Comparison of ENCODE assay signal across 24 mouse cellular contexts in the genomic region with DNA sequence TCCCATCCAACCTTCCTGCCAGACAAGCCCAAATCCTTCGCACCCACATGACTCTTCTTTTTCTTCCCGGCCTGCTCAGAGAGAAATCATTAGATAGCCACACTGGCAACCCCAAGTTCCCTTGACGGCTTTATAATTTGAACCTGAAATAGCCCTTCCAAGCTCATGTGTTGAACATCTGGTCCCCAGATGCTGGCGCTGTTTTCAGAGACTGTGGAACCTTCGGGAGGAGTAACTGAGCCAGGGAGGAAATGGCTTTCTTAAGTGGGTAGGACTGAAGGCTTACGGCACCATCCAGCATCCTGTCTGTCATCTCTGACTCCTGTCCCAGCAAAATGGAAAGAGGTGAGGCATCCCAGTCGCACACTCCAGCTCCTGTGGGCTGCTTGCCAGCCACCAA. TPM values are rescaled to one million over a fixed set of nuclear protein-coding genes. Genes with fewer than 3 reads are reported as not detected.
DNase-seq lines count a peak whose midpoint lies in the region; ATAC-seq lines count a peak whose summit lies in the region.
"Had no signal": no experiment of that assay in that cellular context is flagged by ENCODE, and none has a peak within 500 bp of the region (broad histone marks: within the 10 kb centered on the region; RNA-seq: fewer than 3 reads in every experiment).

No protein-coding gene starts in this region.

- no peaks in the 10 kb centered on the region for H3K27me3 ChIP-seq in hindbrain, embryonic 11.5 days (ENCODE audit: control insufficient read depth, insufficient read depth, low read length)
- 0 out of 2 replicates have a peak, but pooled peaks cover 2% of the 10 kb centered on the region for H3K27me3 ChIP-seq in hindbrain, embryonic 12.5 days
- H3K27me3 ChIP-seq in embryonic facial prominence, embryonic 11.5 days (ENCODE audit: control insufficient read depth, insufficient read depth, low read length): no peaks in the 10 kb centered on the region
- no peaks in the 10 kb centered on the region for H3K27me3 ChIP-seq in limb, embryonic 10.5 days (ENCODE audit: low read depth, poor library complexity, severe bottlenecking)
- no peaks in the 10 kb centered on the region for H3K27me3 ChIP-seq in neural tube, embryonic 11.5 days (ENCODE audit: control insufficient read depth, insufficient read depth, low read length)
- no peaks in the 10 kb centered on the region for H3K27me3 ChIP-seq in heart, embryonic 10.5 days (ENCODE audit: insufficient read depth, poor library complexity, severe bottlenecking)
- no peaks in the 10 kb centered on the region for H3K27me3 ChIP-seq in forebrain, embryonic 16.5 days (replicated peaks; ENCODE audit: control insufficient read depth, insufficient read depth, low read length)
- H3K27me3 ChIP-seq: heart, embryonic 13.5 days; liver, embryonic 15.5 days; midbrain, embryonic 12.5 days had no signal

- ATAC-seq in hindbrain, embryonic 11.5 days (ENCODE audit: low FRiP score): no peak
- ATAC-seq in hindbrain, embryonic 12.5 days (ENCODE audit: low FRiP score): no peak
- peak; percentile 45; the same call in 1 of the 2 replicates for ATAC-seq in embryonic facial prominence, embryonic 11.5 days (replicated peaks; ENCODE audit: insufficient number of reproducible peaks, low FRiP score, low TSS enrichment, low read depth)
- no peak for ATAC-seq in neural tube, embryonic 11.5 days (ENCODE audit: insufficient read depth, low FRiP score, low TSS enrichment)
- no peak for ATAC-seq in forebrain, embryonic 16.5 days
- ATAC-seq: forebrain, postnatal 0 days; hindbrain, embryonic 16.5 days had no signal

- H3K4me1 ChIP-seq in hindbrain, embryonic 11.5 days (replicated peaks; ENCODE audit: control insufficient read depth, insufficient read depth, low read length): no peaks in the 10 kb centered on the region
- H3K4me1 ChIP-seq in hindbrain, embryonic 12.5 days: no peaks in the 10 kb centered on the region
- H3K4me1 ChIP-seq in embryonic facial prominence, embryonic 11.5 days (ENCODE audit: control insufficient read depth, insufficient read depth, low read length): peaks cover 3% of the 10 kb centered on the region; the same call in 1 of the 2 replicates
- peaks cover 40% of the 10 kb centered on the region for H3K4me1 ChIP-seq in limb, embryonic 10.5 days
- H3K4me1 ChIP-seq in neural tube, embryonic 11.5 days (ENCODE audit: control insufficient read depth, insufficient read depth, low read length): no peaks in the 10 kb centered on the region
- H3K4me1 ChIP-seq in heart, embryonic 10.5 days: peaks cover 36% of the 10 kb centered on the region
- no peaks in the 10 kb centered on the region for H3K4me1 ChIP-seq in forebrain, embryonic 16.5 days (replicated peaks; ENCODE audit: control insufficient read depth, insufficient read depth, low read length)
- H3K4me1 ChIP-seq: liver, embryonic 15.5 days; midbrain, embryonic 12.5 days had no signal

- H3K36me3 ChIP-seq in hindbrain, embryonic 11.5 days (ENCODE audit: control insufficient read depth, insufficient read depth, low read length): no peaks in the 10 kb centered on the region
- H3K36me3 ChIP-seq in hindbrain, embryonic 12.5 days: no peaks in the 10 kb centered on the region
- H3K36me3 ChIP-seq in embryonic facial prominence, embryonic 11.5 days (replicated peaks; ENCODE audit: control insufficient read depth, insufficient read depth, low read depth, low read length): no peaks in the 10 kb centered on the region
- H3K36me3 ChIP-seq in limb, embryonic 10.5 days: no peaks in the 10 kb centered on the region
- no peaks in the 10 kb centered on the region for H3K36me3 ChIP-seq in neural tube, embryonic 11.5 days (ENCODE audit: control insufficient read depth, insufficient read depth, low read length)
- H3K36me3 ChIP-seq in heart, embryonic 10.5 days: no peaks in the 10 kb centered on the region
- no peaks in the 10 kb centered on the region for H3K36me3 ChIP-seq in forebrain, embryonic 16.5 days (ENCODE audit: control insufficient read depth, insufficient read depth)
- H3K36me3 ChIP-seq: heart, embryonic 13.5 days; liver, embryonic 15.5 days; midbrain, embryonic 12.5 days had no signal

- H3K9me3 ChIP-seq in hindbrain, embryonic 11.5 days (ENCODE audit: control insufficient read depth, low read length): no peaks in the 10 kb centered on the region
- no peaks in the 10 kb centered on the region for H3K9me3 ChIP-seq in hindbrain, embryonic 12.5 days (replicated peaks)
- no peaks in the 10 kb centered on the region for H3K9me3 ChIP-seq in embryonic facial prominence, embryonic 11.5 days (replicated peaks; ENCODE audit: control insufficient read depth, low read length)
- no peaks in the 10 kb centered on the region for H3K9me3 ChIP-seq in limb, embryonic 10.5 days (replicated peaks)
- no peaks in the 10 kb centered on the region for H3K9me3 ChIP-seq in neural tube, embryonic 11.5 days (ENCODE audit: control insufficient read depth, low read length)
- no peaks in the 10 kb centered on the region for H3K9me3 ChIP-seq in heart, embryonic 10.5 days
- H3K9me3 ChIP-seq in forebrain, embryonic 16.5 days (ENCODE audit: control insufficient read depth, low read length): no peaks in the 10 kb centered on the region
- H3K9me3 ChIP-seq: heart, embryonic 13.5 days; liver, embryonic 15.5 days; midbrain, embryonic 12.5 days had no signal

- WGBS in hindbrain, embryonic 11.5 days: 75% methylated on average over 7 of the region's 7 CpGs
- WGBS in hindbrain, embryonic 12.5 days: 58% methylated on average over 7 of the region's 7 CpGs
- WGBS in embryonic facial prominence, embryonic 11.5 days: 42% methylated on average over 7 of the region's 7 CpGs
- WGBS in limb, embryonic 10.5 days: 22% methylated on average over 7 of the region's 7 CpGs
- WGBS in neural tube, embryonic 11.5 days: 54% methylated on average over 7 of the region's 7 CpGs
- WGBS in heart, embryonic 10.5 days: 63% methylated on average over 7 of the region's 7 CpGs
- 75% methylated on average over 7 of the region's 7 CpGs for WGBS in forebrain, embryonic 16.5 days

- H3K4me3 ChIP-seq in hindbrain, embryonic 11.5 days (ENCODE audit: low read depth, low read length): no peak overlapping the region
- H3K4me3 ChIP-seq in hindbrain, embryonic 12.5 days: no peak overlapping the region
- H3K4me3 ChIP-seq in embryonic facial prominence, embryonic 11.5 days (ENCODE audit: low read depth, low read length): no peak overlapping the region
- H3K4me3 ChIP-seq in limb, embryonic 10.5 days: 0 out of 2 replicates have a peak overlapping the region, but pooled peaks have one; percentile 5
- H3K4me3 ChIP-seq in neural tube, embryonic 11.5 days (ENCODE audit: low read depth, low read length): no peak overlapping the region
- H3K4me3 ChIP-seq in heart, embryonic 10.5 days: no peak overlapping the region
- H3K4me3 ChIP-seq in forebrain, embryonic 16.5 days (replicated peaks; ENCODE audit: low read length): no peak overlapping the region
- H3K4me3 ChIP-seq: erythroblast, embryonic 14.5 days; heart, embryonic 13.5 days; liver, embryonic 15.5 days; midbrain, embryonic 12.5 days had no signal

- peak; percentile 52 for DNase-seq in hindbrain, embryonic 11.5 days (ENCODE audit: low spot score)
- peak; percentile 89 for DNase-seq in embryonic facial prominence, embryonic 11.5 days (ENCODE audit: low spot score)
- peak; percentile 88 for DNase-seq in limb, embryonic 10.5 days (ENCODE audit: low spot score)
- DNase-seq in neural tube, embryonic 11.5 days (ENCODE audit: low spot score): peak; percentile 48
- no peak for DNase-seq in heart, embryonic 10.5 days (ENCODE audit: low spot score)
- no peak for DNase-seq in urinary bladder, postnatal 4 days (ENCODE audit: low spot score in 2 of 2)
- DNase-seq: adrenal gland, postnatal 36 days; cerebellum, adult 11-12 months; cerebellum, postnatal 36 days; forebrain, postnatal 0 days; heart, adult 11 months; kidney, adult 11 months; right cerebral cortex, postnatal 25 days had no signal

- no peak overlapping the region for H3K9ac ChIP-seq in hindbrain, embryonic 11.5 days (ENCODE audit: low read depth, low read length)
- no peak overlapping the region for H3K9ac ChIP-seq in hindbrain, embryonic 12.5 days
- no peak overlapping the region for H3K9ac ChIP-seq in embryonic facial prominence, embryonic 11.5 days (replicated peaks; ENCODE audit: low read length)
- no peak overlapping the region for H3K9ac ChIP-seq in neural tube, embryonic 11.5 days (ENCODE audit: low read length)
- H3K9ac ChIP-seq in forebrain, embryonic 16.5 days (replicated peaks; ENCODE audit: low read depth, low read length): no peak overlapping the region
- H3K9ac ChIP-seq: forebrain, postnatal 0 days; heart, embryonic 13.5 days; liver, embryonic 15.5 days; midbrain, embryonic 12.5 days had no signal

- H3K27ac ChIP-seq in hindbrain, embryonic 11.5 days (ENCODE audit: low read depth, low read length): no peak overlapping the region
- no peak overlapping the region; the same call in 1 of the 2 replicates for H3K27ac ChIP-seq in hindbrain, embryonic 12.5 days
- no peak overlapping the region for H3K27ac ChIP-seq in embryonic facial prominence, embryonic 11.5 days (replicated peaks; ENCODE audit: low read depth, low read length)
- H3K27ac ChIP-seq in limb, embryonic 10.5 days: peak overlapping the region; percentile 80
- no peak overlapping the region for H3K27ac ChIP-seq in neural tube, embryonic 11.5 days (ENCODE audit: low read depth, low read length)
- H3K27ac ChIP-seq in heart, embryonic 10.5 days: no peak overlapping the region
- no peak overlapping the region for H3K27ac ChIP-seq in forebrain, embryonic 16.5 days (ENCODE audit: low read length)
- H3K27ac ChIP-seq: heart, embryonic 13.5 days; kidney, postnatal 0 days; liver, embryonic 15.5 days; macrophage; midbrain, embryonic 12.5 days; stomach, postnatal 0 days had no signal

- no peak overlapping the region for H3K4me2 ChIP-seq in hindbrain, embryonic 11.5 days (replicated peaks; ENCODE audit: low read depth, low read length)
- no peak overlapping the region for H3K4me2 ChIP-seq in hindbrain, embryonic 12.5 days (replicated peaks)
- H3K4me2 ChIP-seq in embryonic facial prominence, embryonic 11.5 days (ENCODE audit: low read depth, low read length): no peak overlapping the region
- no peak overlapping the region for H3K4me2 ChIP-seq in neural tube, embryonic 11.5 days (ENCODE audit: low read depth)
- no peak overlapping the region for H3K4me2 ChIP-seq in forebrain, embryonic 16.5 days (ENCODE audit: low read length)
- H3K4me2 ChIP-seq: heart, embryonic 13.5 days; liver, embryonic 15.5 days; midbrain, embryonic 12.5 days had no signal

RNA-seq across cellular contexts. Expression of gene 1700001C02Rik, which starts 31.5 kb away (rescaled TPM):
- polyA plus RNA-seq in hindbrain, embryonic 11.5 days (2014; fragmentation: Nextera tagmentation; extraction: Ambion mirVana): 0.28 and 1.1 TPM in 2 replicates
- 1.0 and 1.2 TPM in 2 replicates for polyA plus RNA-seq in hindbrain, embryonic 12.5 days (2016; fragmentation: Nextera tagmentation; extraction: Ambion mirVana)
- not detected in 2 replicates for polyA plus RNA-seq in embryonic facial prominence, embryonic 11.5 days (2014; fragmentation: Nextera tagmentation; extraction: Ambion mirVana)
- polyA plus RNA-seq in limb, embryonic 10.5 days (2016; fragmentation: Nextera tagmentation; extraction: Ambion mirVana): not detected in 2 replicates
- not detected in 2 replicates for polyA plus RNA-seq in neural tube, embryonic 11.5 days (2014; fragmentation: Nextera tagmentation; extraction: Ambion mirVana)
- polyA plus RNA-seq in heart, embryonic 10.5 days (2016; fragmentation: Nextera tagmentation; extraction: Ambion mirVana): not detected in 2 replicates
- 0.71 and 0.94 TPM in 2 replicates for polyA plus RNA-seq in forebrain, embryonic 16.5 days (2015; fragmentation: Nextera tagmentation; extraction: Ambion mirVana)
- polyA plus RNA-seq: erythroblast, embryonic 14.5 days; heart, embryonic 13.5 days; kidney, postnatal 0 days; liver, embryonic 15.5 days; macrophage; midbrain, embryonic 12.5 days; stomach, postnatal 0 days had no signal

RNA-seq across cellular contexts. Expression of gene Otof, which starts 35.6 kb away (rescaled TPM):
- polyA plus RNA-seq in hindbrain, embryonic 11.5 days (2014; fragmentation: Nextera tagmentation; extraction: Ambion mirVana): 0.12 and 0.17 TPM in 2 replicates
- 0.82 and 1.1 TPM in 2 replicates for polyA plus RNA-seq in hindbrain, embryonic 12.5 days (2016; fragmentation: Nextera tagmentation; extraction: Ambion mirVana)
- polyA plus RNA-seq in embryonic facial prominence, embryonic 11.5 days (2014; fragmentation: Nextera tagmentation; extraction: Ambion mirVana): 0.14 and 0.17 TPM in 2 replicates
- 0.06 and 0.10 TPM in 2 replicates for polyA plus RNA-seq in limb, embryonic 10.5 days (2016; fragmentation: Nextera tagmentation; extraction: Ambion mirVana)
- polyA plus RNA-seq in neural tube, embryonic 11.5 days (2014; fragmentation: Nextera tagmentation; extraction: Ambion mirVana): 0.04 and 0.18 TPM in 2 replicates
- 0.15 and 0.21 TPM in 2 replicates for polyA plus RNA-seq in heart, embryonic 10.5 days (2016; fragmentation: Nextera tagmentation; extraction: Ambion mirVana)
- polyA plus RNA-seq in forebrain, embryonic 16.5 days (2015; fragmentation: Nextera tagmentation; extraction: Ambion mirVana): 1.9 and 4.2 TPM in 2 replicates
- polyA plus RNA-seq: erythroblast, embryonic 14.5 days; liver, embryonic 15.5 days; macrophage had no signal

RNA-seq across cellular contexts. Expression of gene Cib4, which starts 48.3 kb away (rescaled TPM):
- not detected in 2 replicates for polyA plus RNA-seq in hindbrain, embryonic 11.5 days (2014; fragmentation: Nextera tagmentation; extraction: Ambion mirVana)
- polyA plus RNA-seq in hindbrain, embryonic 12.5 days (2016; fragmentation: Nextera tagmentation; extraction: Ambion mirVana): not detected in 2 replicates
- not detected in 2 replicates for polyA plus RNA-seq in embryonic facial prominence, embryonic 11.5 days (2014; fragmentation: Nextera tagmentation; extraction: Ambion mirVana)
- not detected in 2 replicates for polyA plus RNA-seq in limb, embryonic 10.5 days (2016; fragmentation: Nextera tagmentation; extraction: Ambion mirVana)
- polyA plus RNA-seq in neural tube, embryonic 11.5 days (2014; fragmentation: Nextera tagmentation; extraction: Ambion mirVana): not detected in 2 replicates
- not detected in 2 replicates for polyA plus RNA-seq in heart, embryonic 10.5 days (2016; fragmentation: Nextera tagmentation; extraction: Ambion mirVana)
- polyA plus RNA-seq in forebrain, embryonic 16.5 days (2015; fragmentation: Nextera tagmentation; extraction: Ambion mirVana): not detected in 2 replicates
- polyA plus RNA-seq: erythroblast, embryonic 14.5 days; forebrain, postnatal 0 days; heart, embryonic 13.5 days; hindbrain, embryonic 16.5 days; kidney, postnatal 0 days; liver, embryonic 15.5 days; lung, embryonic 16.5 days; macrophage; midbrain, embryonic 12.5 days had no signal

Comparison
In these comparisons a context has a peak if more than half of its experiments do, and no peak if none do; other contexts are left out.
1. DNase-seq: peak in hindbrain, embryonic 11.5 days (single experiment), embryonic facial prominence, embryonic 11.5 days (single experiment), limb, embryonic 10.5 days (single experiment) and neural tube, embryonic 11.5 days (single experiment); none in heart, embryonic 10.5 days (single experiment) and urinary bladder, postnatal 4 days (0 of 2).